Mouse (Mus musculus) thymus, adult 2 months (tissue): ENCODE data around the gene Setd5.

Experiments used
- CTCF ChIP-seq: fragments of 200-500 bp; IDR thresholded peaks from 2 replicates; pipeline ENCODE4 v1.5.1; 2012; ENCODE audit warnings: mild to moderate bottlenecking, control low read depth, low read length, moderate library complexity, borderline replicate concordance; ENCODE audit not compliant: control insufficient read depth, poor library complexity, insufficient read depth; ENCODE audit errors: extremely low read depth
- POLR2A ChIP-seq: fragments of 200-500 bp; IDR thresholded peaks from 2 replicates; pipeline ENCODE4 v1.6.1; 2012; ENCODE audit warnings: mild to moderate bottlenecking, low read length, control low read depth, moderate library complexity; ENCODE audit not compliant: control insufficient read depth, poor library complexity, insufficient read depth; ENCODE audit errors: extremely low read depth

DNA sequence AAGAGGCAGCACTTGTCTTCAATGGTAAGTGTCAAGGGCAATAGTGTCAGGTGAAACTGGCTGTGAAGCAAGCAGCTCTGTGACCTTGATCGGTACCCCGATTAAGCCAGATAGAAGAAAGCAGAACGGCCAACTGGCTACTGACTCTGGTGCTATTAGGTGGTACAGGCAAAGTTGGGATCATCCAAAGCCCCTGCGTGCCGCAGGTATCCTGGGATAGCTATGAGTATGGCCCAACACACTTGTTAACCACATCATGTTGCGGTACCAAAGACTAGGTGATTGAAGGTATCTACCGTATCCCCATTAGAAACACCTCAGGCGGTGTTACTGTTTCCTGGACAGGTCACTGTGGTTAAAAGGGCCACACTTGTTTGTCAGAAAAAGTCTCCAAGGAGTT, 76.9 kb downstream of the Setd5 start:
- no peak for TF ChIP-seq CTCF
- TF ChIP-seq POLR2A, result no peak
